Mouse (Mus musculus): ENCODE measurements around the gene Cacng2. TPM values are rescaled to one million over a fixed set of nuclear protein-coding genes. Genes with fewer than 3 reads are reported as not detected.

Cacng2 gene
- polyA plus RNA-seq, 1 experiment = 0.02 TPM

- Histone ChIP-seq H3K36me3 (ENCODE audit: control insufficient read depth, insufficient read depth) (no peaks in the 10 kb centered on the region), H3K79me2 (ENCODE audit: control insufficient read depth, insufficient read depth) (no peaks in the 10 kb centered on the region), H3K79me3 (ENCODE audit: low read depth) (no peaks in the 10 kb centered on the region), H3K4me3 (ENCODE audit: insufficient read depth, poor library complexity, severe bottlenecking) (no peak overlapping the region), H3ac (ENCODE audit: control insufficient read depth, insufficient read length, low read depth) (no peak overlapping the region), H3K27me3 (ENCODE audit: control insufficient read depth, insufficient read depth, insufficient read length) (peaks cover 23% of the 10 kb centered on the region)
- TF ChIP-seq CEBPB (IDR thresholded peaks at IDR 0.05; ENCODE audit: low read depth) = no peak
- no peak for TF ChIP-seq MYOD1 (IDR thresholded peaks at IDR 0.05; ENCODE audit: control insufficient read depth, insufficient read length, low read depth)
- no peak for TF ChIP-seq USF1 (IDR thresholded peaks at IDR 0.05; ENCODE audit: low read depth)
- TF ChIP-seq MAX (IDR thresholded peaks at IDR 0.05) = no peak
- TF ChIP-seq FOSL1 (IDR thresholded peaks at IDR 0.05; ENCODE audit: insufficient read depth, low read length, poor library complexity, severe bottlenecking) = no peak
- no peak for TF ChIP-seq MYOG (IDR thresholded peaks at IDR 0.05; ENCODE audit: control insufficient read depth, extremely low read depth, insufficient read length)
- no peak for TF ChIP-seq CTCF (IDR thresholded peaks at IDR 0.05; ENCODE audit: control insufficient read depth, insufficient read depth, insufficient read length)
Measured at GRCm38 (mm10) chr15:78075921-78076320, 43.9 kb downstream of the Cacng2 start.

- TF ChIP-seq MYOD1 (IDR thresholded peaks at IDR 0.05; ENCODE audit: control insufficient read depth, insufficient read length, low read depth) (no peak), FOSL1 (IDR thresholded peaks at IDR 0.05; ENCODE audit: insufficient read depth, low read length, poor library complexity, severe bottlenecking) (no peak), USF1 (IDR thresholded peaks at IDR 0.05; ENCODE audit: low read depth) (no peak), MYOG (IDR thresholded peaks at IDR 0.05; ENCODE audit: control insufficient read depth, extremely low read depth, insufficient read length) (no peak), CTCF (IDR thresholded peaks at IDR 0.05; ENCODE audit: control insufficient read depth, insufficient read depth, insufficient read length) (no peak), CEBPB (IDR thresholded peaks at IDR 0.05; ENCODE audit: low read depth) (no peak), MAX (IDR thresholded peaks at IDR 0.05) (no peak)
- no peaks in the 10 kb centered on the region for H3K79me2 ChIP-seq (ENCODE audit: control insufficient read depth, insufficient read depth)
- H3K79me3 ChIP-seq (ENCODE audit: low read depth) = no peaks in the 10 kb centered on the region
- no peak overlapping the region for H3ac ChIP-seq (ENCODE audit: control insufficient read depth, insufficient read length, low read depth)
- no peaks in the 10 kb centered on the region for H3K36me3 ChIP-seq (ENCODE audit: control insufficient read depth, insufficient read depth)
- peaks cover 34% of the 10 kb centered on the region for H3K27me3 ChIP-seq (ENCODE audit: control insufficient read depth, insufficient read depth, insufficient read length)
- no peak overlapping the region for H3K4me3 ChIP-seq (ENCODE audit: insufficient read depth, poor library complexity, severe bottlenecking)
Measured at GRCm38 (mm10) chr15:78073109-78073508, 46.7 kb downstream of the Cacng2 start.

- Histone ChIP-seq H3K79me2 (ENCODE audit: control insufficient read depth, insufficient read depth) (no peaks in the 10 kb centered on the region), H3K27me3 (ENCODE audit: control insufficient read depth, insufficient read depth, insufficient read length) (peaks cover 40% of the 10 kb centered on the region), H3K79me3 (ENCODE audit: low read depth) (no peaks in the 10 kb centered on the region), H3ac (ENCODE audit: control insufficient read depth, insufficient read length, low read depth) (no peak overlapping the region), H3K4me3 (ENCODE audit: insufficient read depth, poor library complexity, severe bottlenecking) (no peak overlapping the region), H3K36me3 (ENCODE audit: control insufficient read depth, insufficient read depth) (no peaks in the 10 kb centered on the region)
- TF ChIP-seq MAX (IDR thresholded peaks at IDR 0.05) (no peak), CTCF (IDR thresholded peaks at IDR 0.05; ENCODE audit: control insufficient read depth, insufficient read depth, insufficient read length) (no peak), FOSL1 (IDR thresholded peaks at IDR 0.05; ENCODE audit: insufficient read depth, low read length, poor library complexity, severe bottlenecking) (no peak), USF1 (IDR thresholded peaks at IDR 0.05; ENCODE audit: low read depth) (no peak), MYOD1 (IDR thresholded peaks at IDR 0.05; ENCODE audit: control insufficient read depth, insufficient read length, low read depth) (no peak), CEBPB (IDR thresholded peaks at IDR 0.05; ENCODE audit: low read depth) (no peak), MYOG (IDR thresholded peaks at IDR 0.05; ENCODE audit: control insufficient read depth, extremely low read depth, insufficient read length) (no peak)
Measured at GRCm38 (mm10) chr15:78066475-78066874, 53.4 kb downstream of the Cacng2 start.

- Histone ChIP-seq H3ac (ENCODE audit: control insufficient read depth, insufficient read length, low read depth) (no peak overlapping the region), H3K4me3 (ENCODE audit: insufficient read depth, poor library complexity, severe bottlenecking) (no peak overlapping the region), H3K79me3 (ENCODE audit: low read depth) (no peaks in the 10 kb centered on the region), H3K79me2 (ENCODE audit: control insufficient read depth, insufficient read depth) (no peaks in the 10 kb centered on the region), H3K36me3 (ENCODE audit: control insufficient read depth, insufficient read depth) (no peaks in the 10 kb centered on the region), H3K27me3 (ENCODE audit: control insufficient read depth, insufficient read depth, insufficient read length) (peaks cover 43% of the 10 kb centered on the region)
- TF ChIP-seq MAX (IDR thresholded peaks at IDR 0.05) (no peak), USF1 (IDR thresholded peaks at IDR 0.05; ENCODE audit: low read depth) (no peak)
Measured at GRCm38 (mm10) chr15:78065541-78065940, 54.3 kb downstream of the Cacng2 start.

GRCm38 (mm10) chr15:78064340-78064739 lies 55.5 kb downstream of the Cacng2 start:
- Histone ChIP-seq H3ac (ENCODE audit: control insufficient read depth, insufficient read length, low read depth) (no peak overlapping the region), H3K36me3 (ENCODE audit: control insufficient read depth, insufficient read depth) (no peaks in the 10 kb centered on the region), H3K27me3 (ENCODE audit: control insufficient read depth, insufficient read depth, insufficient read length) (peaks cover 37% of the 10 kb centered on the region), H3K79me2 (ENCODE audit: control insufficient read depth, insufficient read depth) (no peaks in the 10 kb centered on the region), H3K4me3 (ENCODE audit: insufficient read depth, poor library complexity, severe bottlenecking) (no peak overlapping the region), H3K79me3 (ENCODE audit: low read depth) (no peaks in the 10 kb centered on the region)
- no peak for TF ChIP-seq CTCF (IDR thresholded peaks at IDR 0.05; ENCODE audit: control insufficient read depth, insufficient read depth, insufficient read length)
- no peak for TF ChIP-seq MYOG (IDR thresholded peaks at IDR 0.05; ENCODE audit: control insufficient read depth, extremely low read depth, insufficient read length)
- no peak for TF ChIP-seq FOSL1 (IDR thresholded peaks at IDR 0.05; ENCODE audit: insufficient read depth, low read length, poor library complexity, severe bottlenecking)
- TF ChIP-seq MAX (IDR thresholded peaks at IDR 0.05) = no peak
- no peak for TF ChIP-seq MYOD1 (IDR thresholded peaks at IDR 0.05; ENCODE audit: control insufficient read depth, insufficient read length, low read depth)

GRCm38 (mm10) chr15:78062467-78062866 lies 57.4 kb downstream of the Cacng2 start:
- TF ChIP-seq MYOG (IDR thresholded peaks at IDR 0.05; ENCODE audit: control insufficient read depth, extremely low read depth, insufficient read length) = no peak
- TF ChIP-seq MAX (IDR thresholded peaks at IDR 0.05) = no peak
- TF ChIP-seq FOSL1 (IDR thresholded peaks at IDR 0.05; ENCODE audit: insufficient read depth, low read length, poor library complexity, severe bottlenecking) = no peak
- no peak for TF ChIP-seq CTCF (IDR thresholded peaks at IDR 0.05; ENCODE audit: control insufficient read depth, insufficient read depth, insufficient read length)
- no peak for TF ChIP-seq MYOD1 (IDR thresholded peaks at IDR 0.05; ENCODE audit: control insufficient read depth, insufficient read length, low read depth)
- no peak for TF ChIP-seq CEBPB (IDR thresholded peaks at IDR 0.05; ENCODE audit: low read depth)
- no peak for TF ChIP-seq USF1 (IDR thresholded peaks at IDR 0.05; ENCODE audit: low read depth)

More at GRCm38 (mm10) chr15:78062467-78062866, 57.4 kb downstream of the Cacng2 start:
- Histone ChIP-seq H3K36me3 (ENCODE audit: control insufficient read depth, insufficient read depth) (no peaks in the 10 kb centered on the region), H3K27me3 (ENCODE audit: control insufficient read depth, insufficient read depth, insufficient read length) (peaks cover 52% of the 10 kb centered on the region), H3ac (ENCODE audit: control insufficient read depth, insufficient read length, low read depth) (no peak overlapping the region), H3K79me3 (ENCODE audit: low read depth) (no peaks in the 10 kb centered on the region), H3K79me2 (ENCODE audit: control insufficient read depth, insufficient read depth) (no peaks in the 10 kb centered on the region), H3K4me3 (ENCODE audit: insufficient read depth, poor library complexity, severe bottlenecking) (no peak overlapping the region)

Data from C2C12 (cell line).